Mouse (Mus musculus) MEL (cell line): ENCODE results near the gene Zdhhc21.

Experiments used
- CTCF ChIP-seq, 3 experiments: IDR thresholded peaks in 2 of 3; conservative IDR thresholded peaks in 1 of 3; 2 replicates each; pipeline ENCODE4 v1.5.1; 2011 to 2012; ENCODE audit warnings: low read length in 3 of 3, low read depth in 2 of 3, mild to moderate bottlenecking in 2 of 3, improper control_type of control experiment in 1 of 3, inconsistent platforms in 1 of 3, mixed read lengths in 1 of 3, moderate library complexity in 1 of 3; ENCODE audit not compliant: control insufficient read depth in 1 of 3, insufficient read depth in 1 of 3, poor library complexity in 1 of 3, severe bottlenecking in 1 of 3
- E2F4 ChIP-seq: IDR thresholded peaks from 2 replicates; pipeline ENCODE4 v1.6.1; 2011; ENCODE audit warnings: low read depth, low read length, improper control_type of control experiment, borderline replicate concordance
- GABPA ChIP-seq: IDR thresholded peaks from 2 replicates; pipeline ENCODE4 v1.6.1; 2012; ENCODE audit warnings: low read depth, mild to moderate bottlenecking, inconsistent platforms, low read length, improper control_type of control experiment, moderate library complexity
- GATA1 ChIP-seq: IDR thresholded peaks from 2 replicates; pipeline ENCODE4 v1.6.1; 2011; ENCODE audit warnings: low read depth, low read length, improper control_type of control experiment
- HCFC1 ChIP-seq: IDR thresholded peaks from 2 replicates; pipeline ENCODE4 v1.6.1; 2012; ENCODE audit warnings: low read depth, mild to moderate bottlenecking, inconsistent platforms, low read length, improper control_type of control experiment, moderate library complexity
- KAT2A ChIP-seq: conservative IDR thresholded peaks from 2 replicates; pipeline ENCODE4 v1.6.1; 2012; ENCODE audit warnings: low read depth, low read length, improper control_type of control experiment, inconsistent platforms
- MAZ ChIP-seq: IDR thresholded peaks from 2 replicates; pipeline ENCODE4 v1.6.1; 2012; ENCODE audit warnings: low read depth, mild to moderate bottlenecking, inconsistent platforms, low read length, improper control_type of control experiment
- MXI1 ChIP-seq: IDR thresholded peaks from 2 replicates; pipeline ENCODE4 v1.6.1; 2011; ENCODE audit warnings: mild to moderate bottlenecking, low read depth, low read length, improper control_type of control experiment
- POLR2A ChIP-seq, 2 experiments: IDR thresholded peaks; 2 replicates each; pipeline ENCODE4 v1.6.1; 2011 to 2012; ENCODE audit warnings: low read length in 2 of 2, mild to moderate bottlenecking in 2 of 2, control low read depth in 1 of 2, improper control_type of control experiment in 1 of 2, low read depth in 1 of 2, moderate library complexity in 1 of 2; ENCODE audit not compliant: control insufficient read depth in 1 of 2, insufficient read depth in 1 of 2, poor library complexity in 1 of 2
- POLR2AphosphoS2 ChIP-seq: IDR thresholded peaks from 2 replicates; pipeline ENCODE4 v1.6.1; 2011; ENCODE audit warnings: low read length, improper control_type of control experiment
- RAD21 ChIP-seq: IDR thresholded peaks from 2 replicates; pipeline ENCODE4 v1.6.1; 2011; ENCODE audit warnings: mild to moderate bottlenecking, low read depth, low read length, improper control_type of control experiment
- ZC3H11A ChIP-seq: IDR thresholded peaks from 2 replicates; pipeline ENCODE4 v1.6.1; 2012; ENCODE audit warnings: low read depth, mild to moderate bottlenecking, inconsistent platforms, low read length, improper control_type of control experiment

- TF ChIP-seq RAD21 (no peak), GABPA (no peak), CTCF (IDR thresholded peaks at IDR 0.05 in 2 of 3, conservative IDR thresholded peaks at IDR 0.05 in 1 of 3; ENCODE audit: control insufficient read depth in 1 of 3, insufficient read depth in 1 of 3, low read depth in 2 of 3, low read length in 3 of 3, poor library complexity in 1 of 3, severe bottlenecking in 1 of 3) (no peak), POLR2AphosphoS2 (no peak), POLR2A (IDR thresholded peaks at IDR 0.05; ENCODE audit: control insufficient read depth in 1 of 2, insufficient read depth in 1 of 2, low read depth in 1 of 2, low read length in 2 of 2, poor library complexity in 1 of 2) (no peak), MXI1 (no peak), E2F4 (no peak), ZC3H11A (no peak), KAT2A (no peak), GATA1 (no peak), MAZ (no peak), HCFC1 (no peak)
Observed at GRCm38 (mm10) chr4:82891049-82891448, 31.3 kb upstream of the Zdhhc21 start.
